Mouse (Mus musculus): ENCODE results near the gene Zfp598. TPM values are rescaled to one million over a fixed set of nuclear protein-coding genes. Genes with fewer than 3 reads are reported as not detected.

Gene Zfp598
- polyA plus RNA-seq, 1 experiment from 2014 or later, result 9.7 TPM

GRCm38 (mm10) chr17:24699473-24699872, 30.0 kb downstream of the Zfp598 start:
- TF ChIP-seq EP300 (optimal IDR thresholded peaks at IDR 0.05) (no peak), CTCF (IDR thresholded peaks at IDR 0.05; ENCODE audit: low read depth) (no peak)
- H3K27ac ChIP-seq (replicated peaks), result no peak overlapping the region
- DNase-seq (ENCODE audit: low spot score), result no peak

GRCm38 (mm10) chr17:24701251-24701650, 31.8 kb downstream of the Zfp598 start:
- DNase-seq (ENCODE audit: low spot score), result no peak
- H3K4me3 ChIP-seq (ENCODE audit: low read depth, low read length), result no peak overlapping the region
- no peak for TF ChIP-seq EP300 (optimal IDR thresholded peaks at IDR 0.05)
- no peak for TF ChIP-seq CTCF (IDR thresholded peaks at IDR 0.05; ENCODE audit: low read depth)
- H3K36me3 ChIP-seq (ENCODE audit: control insufficient read depth, insufficient read depth, low read length), result peaks cover 25% of the 10 kb centered on the region
- H3K9ac ChIP-seq (ENCODE audit: low read length), result no peak overlapping the region
- no peak overlapping the region for H3K27ac ChIP-seq (replicated peaks)
- 88% methylated on average over 9 of the region's 9 CpGs for WGBS
- no peaks in the 10 kb centered on the region for H3K9me3 ChIP-seq (ENCODE audit: control insufficient read depth, low read length)
- H3K27me3 ChIP-seq (ENCODE audit: control insufficient read depth, insufficient read depth, low read length), result no peaks in the 10 kb centered on the region
- peaks cover 5% of the 10 kb centered on the region; the same call in 1 of the 2 replicates for H3K4me1 ChIP-seq (replicated peaks; ENCODE audit: control insufficient read depth, insufficient read depth)
- no peak overlapping the region for H3K4me2 ChIP-seq (replicated peaks; ENCODE audit: low read depth)
- no peak for ATAC-seq (ENCODE audit: low FRiP score, low TSS enrichment)

More at GRCm38 (mm10) chr17:24699473-24699872, 30.0 kb downstream of the Zfp598 start:
- peaks cover 22% of the 10 kb centered on the region for H3K36me3 ChIP-seq (ENCODE audit: control insufficient read depth, insufficient read depth, low read length)
- 87% methylated on average over 2 of the region's 2 CpGs for WGBS
- peaks cover 5% of the 10 kb centered on the region; the same call in 1 of the 2 replicates for H3K4me1 ChIP-seq (replicated peaks; ENCODE audit: control insufficient read depth, insufficient read depth)
- H3K4me3 ChIP-seq (ENCODE audit: low read depth, low read length), result no peak overlapping the region
- ATAC-seq (ENCODE audit: low FRiP score, low TSS enrichment), result no peak
- no peaks in the 10 kb centered on the region for H3K9me3 ChIP-seq (ENCODE audit: control insufficient read depth, low read length)
- no peak overlapping the region for H3K9ac ChIP-seq (ENCODE audit: low read length)
- H3K4me2 ChIP-seq (replicated peaks; ENCODE audit: low read depth), result no peak overlapping the region
- H3K27me3 ChIP-seq (ENCODE audit: control insufficient read depth, insufficient read depth, low read length), result no peaks in the 10 kb centered on the region

GRCm38 (mm10) chr17:24705821-24706220, 36.3 kb downstream of the Zfp598 start:
- no peak for TF ChIP-seq CTCF (IDR thresholded peaks at IDR 0.05; ENCODE audit: low read depth)
- no peak for TF ChIP-seq EP300 (optimal IDR thresholded peaks at IDR 0.05)
- Histone ChIP-seq H3K4me3 (ENCODE audit: low read depth, low read length) (no peak overlapping the region), H3K27me3 (ENCODE audit: control insufficient read depth, insufficient read depth, low read length) (no peaks in the 10 kb centered on the region), H3K27ac (replicated peaks) (no peak overlapping the region), H3K36me3 (ENCODE audit: control insufficient read depth, insufficient read depth, low read length) (peaks cover 23% of the 10 kb centered on the region), H3K9ac (ENCODE audit: low read length) (no peak overlapping the region), H3K4me2 (replicated peaks; ENCODE audit: low read depth) (no peak overlapping the region), H3K4me1 (replicated peaks; ENCODE audit: control insufficient read depth, insufficient read depth) (no peaks in the 10 kb centered on the region), H3K9me3 (ENCODE audit: control insufficient read depth, low read length) (no peaks in the 10 kb centered on the region)
- DNase-seq (ENCODE audit: low spot score) (no peak), ATAC-seq (ENCODE audit: low FRiP score, low TSS enrichment) (no peak)
- WGBS, result 96% methylated on average over 3 of the region's 3 CpGs

- ATAC-seq (ENCODE audit: low FRiP score, low TSS enrichment) (peak; percentile 85), DNase-seq (ENCODE audit: low spot score) (peak; percentile 96)
- Histone ChIP-seq H3K36me3 (ENCODE audit: control insufficient read depth, insufficient read depth, low read length) (peaks cover 13% of the 10 kb centered on the region), H3K9me3 (ENCODE audit: control insufficient read depth, low read length) (no peaks in the 10 kb centered on the region), H3K9ac (ENCODE audit: low read length) (peak within 1 kb of the TSS; percentile 72), H3K4me3 (ENCODE audit: low read depth, low read length) (peak within 1 kb of the TSS; percentile 66), H3K27me3 (ENCODE audit: control insufficient read depth, insufficient read depth, low read length) (no peaks in the 10 kb centered on the region), H3K4me1 (replicated peaks; ENCODE audit: control insufficient read depth, insufficient read depth) (no peaks in the 10 kb centered on the region), H3K4me2 (replicated peaks; ENCODE audit: low read depth) (peak within 1 kb of the TSS; percentile 77), H3K27ac (replicated peaks) (peak within 1 kb of the TSS; percentile 86)
- WGBS, result 2% methylated on average over 32 of the region's 32 CpGs
- TF ChIP-seq EP300 (optimal IDR thresholded peaks at IDR 0.05), result no peak
- TF ChIP-seq CTCF (IDR thresholded peaks at IDR 0.05; ENCODE audit: low read depth), result no peak
Measured at GRCm38 (mm10) chr17:24706982-24707800, 37.7 kb downstream of the Zfp598 start, which contains the start of gene Tbl3. Tbl3 (minus strand) TSS chr17:24707660.

- no peaks in the 10 kb centered on the region for H3K27me3 ChIP-seq (ENCODE audit: control insufficient read depth, insufficient read depth, low read length)
- no peaks in the 10 kb centered on the region for H3K9me3 ChIP-seq (ENCODE audit: control insufficient read depth, low read length)
- H3K4me2 ChIP-seq (replicated peaks; ENCODE audit: low read depth), result peak overlapping the region; percentile 77
- H3K4me1 ChIP-seq (replicated peaks; ENCODE audit: control insufficient read depth, insufficient read depth), result no peaks in the 10 kb centered on the region
- H3K36me3 ChIP-seq (ENCODE audit: control insufficient read depth, insufficient read depth, low read length), result peaks cover 12% of the 10 kb centered on the region
- peak overlapping the region; percentile 72 for H3K9ac ChIP-seq (ENCODE audit: low read length)
- TF ChIP-seq CTCF (IDR thresholded peaks at IDR 0.05; ENCODE audit: low read depth), result no peak
- TF ChIP-seq EP300 (optimal IDR thresholded peaks at IDR 0.05), result no peak
- peak overlapping the region; percentile 86 for H3K27ac ChIP-seq (replicated peaks)
- 4% methylated on average over 24 of the region's 24 CpGs for WGBS
- H3K4me3 ChIP-seq (ENCODE audit: low read depth, low read length), result peak overlapping the region; percentile 66
- DNase-seq (ENCODE audit: low spot score), result no peak
- ATAC-seq (ENCODE audit: low FRiP score, low TSS enrichment), result no peak
Measured at GRCm38 (mm10) chr17:24707801-24708425, 38.4 kb downstream of the Zfp598 start.
